Mouse (Mus musculus) granulocyte monocyte progenitor cell, adult 5-6 weeks (primary cell): ENCODE data around the gene Shisa2. TPM values are rescaled to one million over a fixed set of nuclear protein-coding genes. Genes with fewer than 3 reads are reported as not detected.

Experiments used
- total RNA-seq, 2 experiments: library from RNA; stranded (forward) in 1 of 2; stranded (reverse) in 1 of 2; fragments of 200-712, 200-1000 nt in 1 of 2; fragments of >200 nt in 1 of 2; fragmentation: Nextera tagmentation in 1 of 2; gene quantifications; 2 replicates each; pipeline ENCODE4 v1.2.3; 2014 to 2017

Shisa2 gene
- total RNA-seq, 2 experiments from 2014 or later, result 0.82 to 1.3 TPM

Other genes with a start within 250 kb of the Shisa2 start
- gene Phf11c, start 229.9 kb upstream of the Shisa2 start, total RNA-seq (2014; fragmentation: Nextera tagmentation), result 2.4 and 2.6 TPM in 2 replicates
- 1.1 and 1.6 TPM in 2 replicates for gene Phf11c, start 229.9 kb upstream of the Shisa2 start, total RNA-seq (2017)
- gene Setdb2, start 184.4 kb upstream of the Shisa2 start, total RNA-seq (2014; fragmentation: Nextera tagmentation), result 17.0 and 17.3 TPM in 2 replicates
- gene Setdb2, start 184.4 kb upstream of the Shisa2 start, total RNA-seq (2017), result 26.6 and 28.9 TPM in 2 replicates
- gene Cab39l, start 184.3 kb upstream of the Shisa2 start, total RNA-seq (2014; fragmentation: Nextera tagmentation), result 32.5 and 42.4 TPM in 2 replicates
- gene Cab39l, start 184.3 kb upstream of the Shisa2 start, total RNA-seq (2017), result 31.0 and 43.0 TPM in 2 replicates
- gene Cdadc1, start 27.3 kb upstream of the Shisa2 start, total RNA-seq (2014; fragmentation: Nextera tagmentation), result 42.4 and 43.6 TPM in 2 replicates
- 27.7 and 33.7 TPM in 2 replicates for gene Cdadc1, start 27.3 kb upstream of the Shisa2 start, total RNA-seq (2017)